Mouse (Mus musculus): ENCODE data around the gene Mif4gd. TPM values are rescaled to one million over a fixed set of nuclear protein-coding genes. Genes with fewer than 3 reads are reported as not detected.

The Mif4gd gene
- total and polyA plus RNA-seq, 3 experiments = 32.4 to 49.9 (median 43.6) TPM

DNA sequence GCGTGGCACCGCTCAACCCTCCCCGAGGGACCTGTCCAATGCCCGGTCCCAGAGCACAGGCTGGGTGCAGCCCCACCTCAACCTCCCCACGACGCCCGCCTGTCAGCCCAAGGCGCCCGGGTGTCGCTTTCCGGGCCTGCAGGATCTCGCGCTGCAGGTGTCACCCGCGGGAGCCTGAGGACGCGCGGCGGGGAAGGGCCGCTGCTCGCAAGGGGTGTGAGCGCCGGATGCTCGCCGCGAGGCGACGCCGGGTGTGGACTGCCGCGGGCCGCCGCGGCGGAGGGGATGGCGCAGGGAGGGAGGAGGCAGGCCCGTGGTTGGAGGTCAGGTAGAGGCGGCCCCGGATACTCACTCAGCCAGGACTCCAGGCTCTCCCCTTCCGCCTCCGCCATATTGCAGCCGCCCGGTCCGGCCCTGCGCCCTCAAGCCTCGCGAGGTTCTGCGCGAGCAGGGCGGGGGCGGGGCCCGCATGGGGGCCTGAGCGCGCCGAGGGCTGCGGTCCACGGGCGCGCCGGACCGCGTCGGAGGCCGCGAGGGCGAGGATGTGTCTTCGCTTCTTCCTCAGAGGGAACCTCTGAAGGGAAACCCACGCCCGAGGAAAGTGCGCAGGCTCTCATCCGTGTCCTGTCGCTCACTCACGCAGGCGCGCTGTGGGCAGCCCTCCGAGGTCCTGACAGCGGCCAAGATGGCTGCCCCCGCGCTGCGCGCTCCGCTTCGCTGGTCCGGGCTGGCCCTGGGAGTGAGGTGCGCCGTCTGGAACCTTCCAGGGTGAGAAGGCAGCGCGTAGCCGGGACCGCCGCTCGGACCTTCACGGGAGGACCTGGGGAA lies 9.1 kb downstream of the Mif4gd start, which contains the start of the genes Mrps7 and Gga3:
TSS of gene Mrps7 (plus strand) at position 450 of the 828 bp plus-strand sequence.
TSS of gene Gga3 (minus strand) at position 576 of the 828 bp plus-strand sequence.
- Histone ChIP-seq H3K4me3 (ENCODE audit: low read depth, low read length) (peak within 1 kb of the TSS; percentile 97), H3K36me3 (replicated peaks) (peaks cover 75% of the 10 kb centered on the region), H3K4me1 (ENCODE audit: insufficient read depth, low read depth, low read length) (peaks cover 78% of the 10 kb centered on the region), H3K27me3 (ENCODE audit: insufficient read depth, low read length) (no peaks in the 10 kb centered on the region), H3K9me3 (replicated peaks) (no peaks in the 10 kb centered on the region)
- TF ChIP-seq POLR2AphosphoS5 (IDR thresholded peaks at IDR 0.05; ENCODE audit: insufficient replicate concordance, low read depth, low read length) = no peak
- no peak for TF ChIP-seq GATA1 (IDR thresholded peaks at IDR 0.05; ENCODE audit: borderline replicate concordance, low read length)
- no peak for TF ChIP-seq GATA2 (IDR thresholded peaks at IDR 0.05; ENCODE audit: borderline replicate concordance, low read depth, low read length)
- no peak for TF ChIP-seq CTCF (IDR thresholded peaks at IDR 0.05; ENCODE audit: low read depth, low read length)
- TF ChIP-seq TAL1 (conservative IDR thresholded peaks at IDR 0.05; ENCODE audit: low read depth, low read length) = no peak
- DNase-seq (ENCODE audit: low spot score) = peak; percentile 90
- peak; percentile 83 for ATAC-seq (ENCODE audit: extremely low read depth, insufficient number of reproducible peaks, low FRiP score, poor library complexity, severe bottlenecking)

DNA sequence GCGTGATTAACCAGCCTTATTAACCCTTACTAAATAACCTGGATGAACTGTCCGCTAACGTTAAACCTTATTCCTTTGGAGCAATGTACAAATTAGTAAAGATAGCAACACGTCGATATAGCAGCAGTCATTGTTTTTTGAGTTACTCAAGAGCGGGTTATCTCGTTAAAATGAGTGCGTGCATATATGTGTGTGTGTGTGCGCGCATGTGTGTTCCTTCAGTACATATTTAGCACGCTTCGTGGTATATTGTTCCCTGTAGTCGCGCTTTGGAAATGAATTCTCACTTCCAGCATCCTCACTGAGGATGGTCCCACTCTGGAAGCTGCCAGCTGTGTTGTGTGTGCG lies 9.7 kb downstream of the Mif4gd start:
- no peak for ATAC-seq (ENCODE audit: extremely low read depth, insufficient number of reproducible peaks, low FRiP score, poor library complexity, severe bottlenecking)
- peak overlapping the region; percentile 97 for H3K4me3 ChIP-seq (ENCODE audit: low read depth, low read length)
- peaks cover 72% of the 10 kb centered on the region for H3K36me3 ChIP-seq (replicated peaks)
- peaks cover 80% of the 10 kb centered on the region for H3K4me1 ChIP-seq (ENCODE audit: insufficient read depth, low read depth, low read length)
- H3K9me3 ChIP-seq (replicated peaks) = no peaks in the 10 kb centered on the region
- no peak for TF ChIP-seq CTCF (IDR thresholded peaks at IDR 0.05; ENCODE audit: low read depth, low read length)
- TF ChIP-seq GATA1 (IDR thresholded peaks at IDR 0.05; ENCODE audit: borderline replicate concordance, low read length) = no peak
- no peak for TF ChIP-seq TAL1 (conservative IDR thresholded peaks at IDR 0.05; ENCODE audit: low read depth, low read length)
- no peak for TF ChIP-seq POLR2AphosphoS5 (IDR thresholded peaks at IDR 0.05; ENCODE audit: insufficient replicate concordance, low read depth, low read length)
- no peak for DNase-seq (ENCODE audit: low spot score)
- H3K27me3 ChIP-seq (ENCODE audit: insufficient read depth, low read length) = no peaks in the 10 kb centered on the region

DNA sequence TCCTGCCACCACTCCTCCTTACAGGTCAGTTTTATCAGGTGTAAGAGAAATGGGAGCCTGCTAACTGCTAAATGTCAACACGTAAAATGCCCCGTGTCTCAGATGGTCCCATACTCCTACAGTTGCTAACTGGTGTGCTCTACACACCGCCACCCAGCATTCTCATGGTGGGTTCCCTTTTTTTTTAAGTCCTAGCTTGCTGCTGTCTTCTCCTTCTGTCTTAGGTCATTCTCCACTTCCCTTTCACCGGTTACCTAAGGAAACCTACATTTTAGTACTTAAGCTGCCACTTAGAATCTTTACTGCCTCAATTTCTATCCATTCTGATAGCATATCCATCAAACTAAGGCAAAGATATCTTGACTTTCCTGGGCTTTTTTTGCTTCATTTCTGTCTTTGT lies 11.6 kb downstream of the Mif4gd start:
- Histone ChIP-seq H3K9me3 (replicated peaks) (no peaks in the 10 kb centered on the region), H3K36me3 (replicated peaks) (peaks cover 71% of the 10 kb centered on the region), H3K4me1 (ENCODE audit: insufficient read depth, low read depth, low read length) (peaks cover 81% of the 10 kb centered on the region), H3K4me3 (ENCODE audit: low read depth, low read length) (peak overlapping the region; percentile 48; the same call in 1 of the 2 replicates), H3K27me3 (ENCODE audit: insufficient read depth, low read length) (no peaks in the 10 kb centered on the region)
- no peak for DNase-seq (ENCODE audit: low spot score)
- no peak for ATAC-seq (ENCODE audit: extremely low read depth, insufficient number of reproducible peaks, low FRiP score, poor library complexity, severe bottlenecking)
- no peak for TF ChIP-seq POLR2AphosphoS5 (IDR thresholded peaks at IDR 0.05; ENCODE audit: insufficient replicate concordance, low read depth, low read length)
- no peak for TF ChIP-seq GATA2 (IDR thresholded peaks at IDR 0.05; ENCODE audit: borderline replicate concordance, low read depth, low read length)
- no peak for TF ChIP-seq TAL1 (conservative IDR thresholded peaks at IDR 0.05; ENCODE audit: low read depth, low read length)
- no peak for TF ChIP-seq GATA1 (IDR thresholded peaks at IDR 0.05; ENCODE audit: borderline replicate concordance, low read length)
- no peak for TF ChIP-seq CTCF (IDR thresholded peaks at IDR 0.05; ENCODE audit: low read depth, low read length)

DNA sequence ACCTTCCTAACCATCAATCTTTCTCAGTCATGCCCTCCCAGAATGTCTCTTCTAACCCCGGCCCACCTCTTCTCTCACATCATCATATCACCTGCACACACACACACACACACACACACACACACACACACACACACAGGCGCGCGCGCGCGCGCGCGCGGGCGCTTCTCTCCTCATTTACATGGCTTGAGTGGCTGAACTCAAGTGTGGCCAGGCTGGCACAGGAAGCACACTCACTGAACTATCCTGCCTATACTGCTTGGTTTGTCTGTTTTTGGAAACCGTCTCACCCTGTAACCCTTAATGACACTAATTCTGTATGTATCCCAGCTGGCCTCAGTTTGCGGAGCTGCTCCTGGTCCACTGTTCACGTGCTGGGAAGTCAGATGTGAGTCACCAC lies 12.0 kb downstream of the Mif4gd start:
- H3K9me3 ChIP-seq (replicated peaks) = no peaks in the 10 kb centered on the region
- H3K27me3 ChIP-seq (ENCODE audit: insufficient read depth, low read length) = no peaks in the 10 kb centered on the region
- ATAC-seq (ENCODE audit: extremely low read depth, insufficient number of reproducible peaks, low FRiP score, poor library complexity, severe bottlenecking) (no peak), DNase-seq (ENCODE audit: low spot score) (no peak)
- peak overlapping the region; percentile 48; the same call in 1 of the 2 replicates for H3K4me3 ChIP-seq (ENCODE audit: low read depth, low read length)
- peaks cover 76% of the 10 kb centered on the region for H3K4me1 ChIP-seq (ENCODE audit: insufficient read depth, low read depth, low read length)
- peaks cover 70% of the 10 kb centered on the region for H3K36me3 ChIP-seq (replicated peaks)
- TF ChIP-seq TAL1 (conservative IDR thresholded peaks at IDR 0.05; ENCODE audit: low read depth, low read length) (no peak), POLR2AphosphoS5 (IDR thresholded peaks at IDR 0.05; ENCODE audit: insufficient replicate concordance, low read depth, low read length) (no peak), GATA1 (IDR thresholded peaks at IDR 0.05; ENCODE audit: borderline replicate concordance, low read length) (no peak), GATA2 (IDR thresholded peaks at IDR 0.05; ENCODE audit: borderline replicate concordance, low read depth, low read length) (no peak), CTCF (IDR thresholded peaks at IDR 0.05; ENCODE audit: low read depth, low read length) (no peak)

DNA sequence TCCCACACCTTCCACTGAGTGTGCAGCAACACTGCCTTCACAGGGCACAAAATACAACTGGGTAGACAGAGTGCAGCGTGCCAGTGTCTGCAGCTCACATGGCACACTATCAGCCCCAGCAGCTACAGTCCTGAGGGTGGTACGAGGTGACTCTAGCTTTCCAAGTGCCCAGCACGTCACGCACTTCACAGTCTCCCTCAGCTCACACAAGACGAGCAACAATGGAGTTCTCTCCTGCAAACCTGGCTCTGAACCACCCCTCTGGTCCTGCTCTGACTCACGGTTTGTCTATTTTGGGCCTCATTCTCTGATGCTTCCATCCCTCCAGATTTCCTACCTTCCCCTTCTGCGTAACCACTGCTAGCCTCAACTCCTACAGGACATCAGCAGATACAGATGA lies 13.0 kb downstream of the Mif4gd start:
- DNase-seq (ENCODE audit: low spot score) = no peak
- TF ChIP-seq GATA2 (IDR thresholded peaks at IDR 0.05; ENCODE audit: borderline replicate concordance, low read depth, low read length) = no peak
- TF ChIP-seq POLR2AphosphoS5 (IDR thresholded peaks at IDR 0.05; ENCODE audit: insufficient replicate concordance, low read depth, low read length) = no peak
- no peak for TF ChIP-seq CTCF (IDR thresholded peaks at IDR 0.05; ENCODE audit: low read depth, low read length)
- TF ChIP-seq GATA1 (IDR thresholded peaks at IDR 0.05; ENCODE audit: borderline replicate concordance, low read length) = no peak
- TF ChIP-seq TAL1 (conservative IDR thresholded peaks at IDR 0.05; ENCODE audit: low read depth, low read length) = no peak
- peaks cover 67% of the 10 kb centered on the region for H3K4me1 ChIP-seq (ENCODE audit: insufficient read depth, low read depth, low read length)
- peaks cover 69% of the 10 kb centered on the region for H3K36me3 ChIP-seq (replicated peaks)
- H3K4me3 ChIP-seq (ENCODE audit: low read depth, low read length) = peak overlapping the region; percentile 56; the same call in 1 of the 2 replicates
- no peaks in the 10 kb centered on the region for H3K9me3 ChIP-seq (replicated peaks)
- no peak for ATAC-seq (ENCODE audit: extremely low read depth, insufficient number of reproducible peaks, low FRiP score, poor library complexity, severe bottlenecking)
- H3K27me3 ChIP-seq (ENCODE audit: insufficient read depth, low read length) = no peaks in the 10 kb centered on the region

DNA sequence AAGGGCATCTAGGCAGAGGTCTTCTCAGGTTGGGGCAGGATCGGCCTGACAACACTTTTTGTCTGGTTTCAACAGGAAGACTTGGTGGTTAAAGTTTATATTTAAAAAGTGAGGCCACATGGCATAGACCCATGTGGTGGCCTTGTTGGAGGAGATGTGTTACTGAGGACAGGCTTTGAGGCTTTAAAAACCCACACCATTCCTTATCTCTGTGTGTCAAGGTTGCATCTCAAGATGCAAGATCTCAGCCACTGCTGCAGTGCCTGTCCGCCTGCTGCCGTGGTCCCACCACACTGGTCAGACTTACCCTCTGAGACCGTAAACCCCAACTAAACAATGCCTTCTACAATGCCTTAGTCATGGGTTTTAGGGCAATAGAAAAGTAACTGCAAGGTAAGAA lies 14.5 kb downstream of the Mif4gd start:
- ATAC-seq (ENCODE audit: extremely low read depth, insufficient number of reproducible peaks, low FRiP score, poor library complexity, severe bottlenecking) (peak; percentile 67), DNase-seq (ENCODE audit: low spot score) (no peak)
- TF ChIP-seq CTCF (IDR thresholded peaks at IDR 0.05; ENCODE audit: low read depth, low read length) = no peak
- peak; percentile 61 for TF ChIP-seq TAL1 (conservative IDR thresholded peaks at IDR 0.05; ENCODE audit: low read depth, low read length)
- TF ChIP-seq GATA2 (IDR thresholded peaks at IDR 0.05; ENCODE audit: borderline replicate concordance, low read depth, low read length) = no peak
- Histone ChIP-seq H3K27me3 (ENCODE audit: insufficient read depth, low read length) (no peaks in the 10 kb centered on the region), H3K9me3 (replicated peaks) (no peaks in the 10 kb centered on the region), H3K36me3 (replicated peaks) (peaks cover 82% of the 10 kb centered on the region), H3K4me3 (ENCODE audit: low read depth, low read length) (no peak overlapping the region; the same call in 1 of the 2 replicates), H3K4me1 (ENCODE audit: insufficient read depth, low read depth, low read length) (peaks cover 65% of the 10 kb centered on the region)

Data from G1E (cell line).